Comparison of ENCODE assay signal across 13 mouse cellular contexts in the genomic region with DNA sequence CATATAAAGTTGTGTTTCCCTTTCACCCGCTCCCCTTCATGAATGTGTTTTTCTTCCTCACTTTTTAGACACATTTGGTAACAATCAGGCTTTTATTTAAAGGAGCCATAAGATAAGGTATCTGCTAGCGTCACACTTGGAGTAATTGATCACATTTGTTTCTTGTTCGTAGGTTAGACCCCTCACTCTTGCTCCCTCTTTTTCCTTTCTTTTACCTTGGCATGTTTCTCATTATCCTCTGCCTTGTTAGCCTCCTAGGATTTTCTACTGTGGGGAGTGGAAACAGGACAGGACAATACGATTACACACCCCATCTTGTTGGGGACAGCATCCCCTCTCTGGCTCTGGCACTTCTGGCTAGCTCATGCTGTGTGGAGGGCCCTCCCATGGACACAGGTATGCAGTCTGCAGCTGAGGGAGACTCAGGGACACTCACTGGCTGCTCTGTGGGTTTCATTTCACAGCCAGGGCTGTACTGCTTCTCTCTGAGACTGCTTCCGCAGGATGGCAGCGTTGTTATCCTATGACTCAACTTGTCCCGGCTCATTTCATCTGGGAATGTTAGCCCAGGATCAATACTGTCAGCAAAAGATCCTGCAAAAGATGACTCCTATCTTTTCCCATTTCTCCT.
DNase-seq lines count a peak whose midpoint lies in the region; ATAC-seq and TF ChIP-seq lines count a peak whose summit lies in the region.
"Had no signal": no experiment of that assay in that cellular context is flagged by ENCODE, and none has a peak within 500 bp of the region (broad histone marks: within the 10 kb centered on the region; RNA-seq: fewer than 3 reads in every experiment).

No protein-coding gene starts in this region.

- peaks cover 33% of the 10 kb centered on the region for H3K27me3 ChIP-seq in hindbrain, embryonic 10.5 days (ENCODE audit: insufficient read depth, poor library complexity, severe bottlenecking)
- peaks cover 5% of the 10 kb centered on the region; the same call in 1 of the 2 replicates for H3K27me3 ChIP-seq in hindbrain, postnatal 0 days (ENCODE audit: insufficient read depth, low read length)
- H3K27me3 ChIP-seq in limb, embryonic 10.5 days (ENCODE audit: low read depth, poor library complexity, severe bottlenecking): no peaks in the 10 kb centered on the region
- H3K27me3 ChIP-seq: CH12.LX had no signal

- H3K27ac ChIP-seq in hindbrain, embryonic 10.5 days: peak overlapping the region; percentile 66
- H3K27ac ChIP-seq in hindbrain, postnatal 0 days: no peak overlapping the region
- H3K27ac ChIP-seq in limb, embryonic 10.5 days: peak overlapping the region; percentile 90

- no peaks in the 10 kb centered on the region for H3K9me3 ChIP-seq in hindbrain, embryonic 10.5 days
- H3K9me3 ChIP-seq in hindbrain, postnatal 0 days (ENCODE audit: low read length): no peaks in the 10 kb centered on the region
- no peaks in the 10 kb centered on the region for H3K9me3 ChIP-seq in limb, embryonic 10.5 days (replicated peaks)

- no peak overlapping the region for H3K9ac ChIP-seq in hindbrain, postnatal 0 days (replicated peaks; ENCODE audit: low read length)

- no peak overlapping the region for H3K4me3 ChIP-seq in hindbrain, embryonic 10.5 days
- no peak overlapping the region for H3K4me3 ChIP-seq in hindbrain, postnatal 0 days (ENCODE audit: low read length)
- peak overlapping the region; percentile 28 for H3K4me3 ChIP-seq in limb, embryonic 10.5 days

- no peak for ATAC-seq in hindbrain, postnatal 0 days

- H3K4me2 ChIP-seq in hindbrain, postnatal 0 days (ENCODE audit: low read depth, low read length): no peak overlapping the region

- WGBS in hindbrain, embryonic 10.5 days: 27% methylated on average over 7 of the region's 7 CpGs
- 48% methylated on average over 7 of the region's 7 CpGs for WGBS in hindbrain, postnatal 0 days
- 10% methylated on average over 7 of the region's 7 CpGs for WGBS in limb, embryonic 10.5 days

- TF ChIP-seq CTCF in hindbrain, postnatal 0 days (IDR thresholded peaks at IDR 0.05; ENCODE audit: low read depth): no peak

- H3K36me3 ChIP-seq in hindbrain, embryonic 10.5 days: no peaks in the 10 kb centered on the region
- H3K36me3 ChIP-seq in hindbrain, postnatal 0 days (ENCODE audit: insufficient read depth, low read length): no peaks in the 10 kb centered on the region
- peaks cover 7% of the 10 kb centered on the region; the same call in 1 of the 2 replicates for H3K36me3 ChIP-seq in limb, embryonic 10.5 days

- no peak for DNase-seq in hindbrain, embryonic 10.5 days (ENCODE audit: low spot score)
- no peak for DNase-seq in hindbrain, postnatal 0 days (ENCODE audit: low spot score)
- peak; percentile 7 for DNase-seq in 3T3-L1 (ENCODE audit: low read depth, low spot score)
- DNase-seq in embryo, embryonic 10.5 days (ENCODE audit: low spot score): peak; percentile 53
- peak; percentile 59 for DNase-seq in limb, embryonic 10.5 days (ENCODE audit: low spot score)
- DNase-seq in spleen, adult 18-20 months: no peak
- DNase-seq in retina, postnatal 1 day: no peak
- DNase-seq in T-cell, adult 2 months (ENCODE audit: low spot score): no peak
- DNase-seq: adrenal gland, postnatal 10 days; cerebellum, postnatal 25 days; kidney, adult 18-20 months; lung, adult 18-20 months had no signal

- peaks cover 33% of the 10 kb centered on the region for H3K4me1 ChIP-seq in hindbrain, embryonic 10.5 days (replicated peaks)
- H3K4me1 ChIP-seq in hindbrain, postnatal 0 days (ENCODE audit: insufficient read depth, low read length): no peaks in the 10 kb centered on the region
- H3K4me1 ChIP-seq in limb, embryonic 10.5 days: peaks cover 79% of the 10 kb centered on the region

Comparison
In these comparisons a context has a peak if more than half of its experiments do, and no peak if none do; other contexts are left out.
1. DNase-seq: peak in 3T3-L1 (single experiment), embryo, embryonic 10.5 days (single experiment) and limb, embryonic 10.5 days (single experiment); none in hindbrain, embryonic 10.5 days (single experiment), hindbrain, postnatal 0 days (single experiment), spleen, adult 18-20 months (0 of 2), retina, postnatal 1 day (single experiment) and T-cell, adult 2 months (single experiment).